Comparison of ENCODE assay signal across 11 mouse cellular contexts in genomic region chr7:141407670-141408069, GRCm38 (mm10). TPM values are rescaled to one million over a fixed set of nuclear protein-coding genes. Genes with fewer than 3 reads are reported as not detected.
DNase-seq lines count a peak whose midpoint lies in the region; ATAC-seq and TF ChIP-seq lines count a peak whose summit lies in the region.
"Not testable (repeated sequence)": the region's sequence is repeated elsewhere in the genome, so short reads cannot be mapped to it uniquely, and the experiment has no call there.
"Had no signal": no experiment of that assay in that cellular context is flagged by ENCODE, and none has a peak within 500 bp of the region (broad histone marks: within the 10 kb centered on the region; RNA-seq: fewer than 3 reads in every experiment).

No protein-coding gene starts in this region.

- H3K4me2 ChIP-seq in intestine, postnatal 0 days (replicated peaks; ENCODE audit: low read depth), result not testable (repeated sequence)

- not testable (repeated sequence) for H3K4me1 ChIP-seq in ES-E14 (ENCODE audit: control insufficient read depth in 2 of 2, insufficient read depth in 2 of 2, low read length in 2 of 2, poor library complexity in 1 of 2); MEL (ENCODE audit: control insufficient read depth in 1 of 2, insufficient read depth in 2 of 2, low read length in 2 of 2); intestine, postnatal 0 days (replicated peaks; ENCODE audit: control insufficient read depth, insufficient read depth, low read length)

- TF ChIP-seq RAD21 in MEL (IDR thresholded peaks at IDR 0.05; ENCODE audit: low read depth, low read length), result not testable (repeated sequence)

- 95% methylated on average over 7 of the region's 7 CpGs for WGBS in intestine, postnatal 0 days

- not testable (repeated sequence) for TF ChIP-seq EP300 in MEL (IDR thresholded peaks at IDR 0.05; ENCODE audit: low read depth in 1 of 2, low read length in 2 of 2)

- ATAC-seq in intestine, postnatal 0 days, result not testable (repeated sequence)

- peak; percentile 26 for DNase-seq in 416B (ENCODE audit: low read depth)
- peak; percentile 43 for DNase-seq in ES-CJ7 (ENCODE audit: low read depth, low spot score)
- DNase-seq in ES-E14 (ENCODE audit: low read depth, low spot score), result not testable (repeated sequence)
- peak; percentile 41 for DNase-seq in MEL (ENCODE audit: low read depth, low spot score)
- DNase-seq in R1 (ENCODE audit: low read depth, low spot score), result peak; percentile 75
- DNase-seq in ZHBTc4 (ENCODE audit: low read depth, low spot score), result peak; percentile 55

- not testable (repeated sequence) for H3K9ac ChIP-seq in ES-E14 (ENCODE audit: insufficient read depth, low read depth, low read length, poor library complexity, severe bottlenecking); MEL (ENCODE audit: control insufficient read depth, low read depth, low read length, poor library complexity, severe bottlenecking); intestine, postnatal 0 days (ENCODE audit: low read depth, low read length)

- H3K27ac ChIP-seq in ES-E14 (ENCODE audit: insufficient read depth, low read depth, low read length, poor library complexity, severe bottlenecking); MEL (ENCODE audit: control insufficient read depth, low read depth, low read length); intestine, postnatal 0 days (ENCODE audit: low read depth, low read length): not testable (repeated sequence)

- not testable (repeated sequence) for H3K9me3 ChIP-seq in ES-E14 (ENCODE audit: control insufficient read depth, insufficient read depth, low read depth, low read length); MEL (replicated peaks; ENCODE audit: insufficient read depth, low read length); intestine, postnatal 0 days (ENCODE audit: control insufficient read depth)

- not testable (repeated sequence) for TF ChIP-seq POLR2A in MEL (IDR thresholded peaks at IDR 0.05; ENCODE audit: control insufficient read depth in 1 of 2, insufficient read depth in 1 of 2, low read depth in 1 of 2, low read length in 2 of 2, poor library complexity in 1 of 2)

- not testable (repeated sequence) for H3K4me3 ChIP-seq in ES-E14 (ENCODE audit: insufficient read depth in 1 of 2, low read depth in 1 of 2, low read length in 2 of 2, poor library complexity in 1 of 2, severe bottlenecking in 1 of 2); MEL (ENCODE audit: control insufficient read depth in 1 of 2, insufficient read depth in 1 of 2, low read depth in 2 of 2, low read length in 2 of 2); intestine, postnatal 0 days (ENCODE audit: low read depth, low read length)

- not testable (repeated sequence) for TF ChIP-seq CTCF in MEL (IDR thresholded peaks at IDR 0.05 in 2 of 3, conservative IDR thresholded peaks at IDR 0.05 in 1 of 3; ENCODE audit: control insufficient read depth in 1 of 3, insufficient read depth in 1 of 3, low read depth in 2 of 3, low read length in 3 of 3, poor library complexity in 1 of 3, severe bottlenecking in 1 of 3)
- 0 out of 2 replicates have a peak, but pooled peaks have one; percentile 4 for TF ChIP-seq CTCF in intestine, postnatal 0 days (IDR thresholded peaks at IDR 0.05; ENCODE audit: low read depth)

- in situ Hi-C loops in ES-E14 (cut with MboI; ENCODE audit: low sequenced_read_pairs in 2 of 2, unreplicated experiment in 2 of 2), result not testable (repeated sequence)

- H3K79me2 ChIP-seq in MEL (ENCODE audit: control insufficient read depth, insufficient read depth, low read length, poor library complexity), result not testable (repeated sequence)

- H3K36me3 ChIP-seq in ES-E14 (ENCODE audit: control insufficient read depth, insufficient read depth, low read length, poor library complexity, severe bottlenecking), result peaks cover 19% of the 10 kb centered on the region
- H3K36me3 ChIP-seq in MEL (ENCODE audit: control insufficient read depth in 1 of 2, insufficient read depth in 2 of 2, low read length in 2 of 2), result not testable (repeated sequence)
- H3K36me3 ChIP-seq in intestine, postnatal 0 days (ENCODE audit: control insufficient read depth, insufficient read depth), result peaks cover 35% of the 10 kb centered on the region

- H3K27me3 ChIP-seq in MEL (ENCODE audit: control insufficient read depth in 1 of 2, insufficient read depth in 2 of 2, low read length in 2 of 2); intestine, postnatal 0 days (replicated peaks; ENCODE audit: control insufficient read depth, insufficient read depth, low read length): not testable (repeated sequence)

TF ChIP-seq in ES-E14, 5 proteins besides CTCF, POLR2A, EP300 and RAD21:
- TF ChIP-seq MAFK (IDR thresholded peaks at IDR 0.05; ENCODE audit: insufficient read depth, low read depth, low read length), result 0 out of 2 replicates have a peak, but pooled peaks have one; percentile 43

RNA-seq across cellular contexts. Expression of gene Gatd1, which starts 6.3 kb away (rescaled TPM):
- total RNA-seq in ES-E14 (2012; rRNA removed) (25.9 and 41.2 TPM in 2 replicates), MEL (2012; rRNA removed) (21.0 and 21.6 TPM in 2 replicates)
- polyA plus RNA-seq in MEL (2012; ENCODE audit: insufficient read depth in 1 of 2, insufficient read length in 2 of 2, low read depth in 1 of 2, low replicate concordance in 2 of 2, missing spikeins in 1 of 2), result 10 to 100 TPM in 1 of 2 experiments, not detected in 1; 35.9 TPM
- 34.3 and 37.1 TPM in 2 replicates for polyA plus RNA-seq in intestine, postnatal 0 days (2015; fragmentation: Nextera tagmentation; extraction: Ambion mirVana)

RNA-seq across cellular contexts. Expression of gene Taldo1, which starts 15.7 kb away (rescaled TPM):
- total RNA-seq in ES-E14 (2012; rRNA removed) (327 and 432 TPM in 2 replicates), MEL (2012; rRNA removed) (415 and 498 TPM in 2 replicates)
- 100 to 1,000 TPM in 1 of 2 experiments, not detected in 1; 298 TPM for polyA plus RNA-seq in MEL (2012; ENCODE audit: insufficient read depth in 1 of 2, insufficient read length in 2 of 2, low read depth in 1 of 2, low replicate concordance in 2 of 2, missing spikeins in 1 of 2)
- 706 and 711 TPM in 2 replicates for polyA plus RNA-seq in intestine, postnatal 0 days (2015; fragmentation: Nextera tagmentation; extraction: Ambion mirVana)

RNA-seq across cellular contexts. Expression of gene Cend1, which starts 21.6 kb away (rescaled TPM):
- total RNA-seq in ES-E14 (2012; rRNA removed) (1.5 and 2.7 TPM in 2 replicates), MEL (2012; rRNA removed) (not detected in 2 replicates)
- not detected for polyA plus RNA-seq in MEL (2012; ENCODE audit: insufficient read depth in 1 of 2, insufficient read length in 2 of 2, low read depth in 1 of 2, low replicate concordance in 2 of 2, missing spikeins in 1 of 2)
- 2.7 and 3.3 TPM in 2 replicates for polyA plus RNA-seq in intestine, postnatal 0 days (2015; fragmentation: Nextera tagmentation; extraction: Ambion mirVana)
- total RNA-seq: CH12.LX, G1E had no signal
- polyA plus RNA-seq: activated CD4-positive, CD25-positive, alpha-beta regulatory T cell, adult 4 months; CD4-positive, CD25-positive, alpha-beta regulatory T cell, adult 4 months; G1E had no signal

RNA-seq across cellular contexts. Expression of gene Slc25a22, which starts 30.0 kb away (rescaled TPM):
- 16.2 and 19.8 TPM in 2 replicates for total RNA-seq in ES-E14 (2012; rRNA removed)
- 17.7 and 23.8 TPM in 2 replicates for total RNA-seq in MEL (2012; rRNA removed)
- polyA plus RNA-seq in MEL (2012; ENCODE audit: insufficient read depth in 1 of 2, insufficient read length in 2 of 2, low read depth in 1 of 2, low replicate concordance in 2 of 2, missing spikeins in 1 of 2), result 10 to 100 TPM in 1 of 2 experiments, not detected in 1; 46.0 TPM
- 65.8 and 67.7 TPM in 2 replicates for polyA plus RNA-seq in intestine, postnatal 0 days (2015; fragmentation: Nextera tagmentation; extraction: Ambion mirVana)

RNA-seq across cellular contexts. Expression of gene Pidd1, which starts 36.2 kb away (rescaled TPM):
- total RNA-seq in ES-E14 (2012; rRNA removed) (23.4 and 36.0 TPM in 2 replicates), MEL (2012; rRNA removed) (5.0 and 6.4 TPM in 2 replicates)
- 10 to 100 TPM in 1 of 2 experiments, not detected in 1; 27.2 TPM for polyA plus RNA-seq in MEL (2012; ENCODE audit: insufficient read depth in 1 of 2, insufficient read length in 2 of 2, low read depth in 1 of 2, low replicate concordance in 2 of 2, missing spikeins in 1 of 2)
- 1.4 and 1.6 TPM in 2 replicates for polyA plus RNA-seq in intestine, postnatal 0 days (2015; fragmentation: Nextera tagmentation; extraction: Ambion mirVana)
